Mouse (Mus musculus): Measurements from ENCODE around the gene Slc36a1. TPM values are rescaled to one million over a fixed set of nuclear protein-coding genes. Genes with fewer than 3 reads are reported as not detected.
A peak's percentile ranks its signal among the peaks of the same experiment; 100 is the strongest.

Gene Slc36a1
- total RNA-seq, 2 experiments from 2014 or later = 1.8 to 2.5 TPM

GRCm38 (mm10) chr11:55208001-55208690 is 4.0 kb downstream of the Slc36a1 start:
- no peak for ATAC-seq (replicated peaks; ENCODE audit: low FRiP score, poor library complexity, severe bottlenecking)

- ATAC-seq (replicated peaks; ENCODE audit: low FRiP score, poor library complexity, severe bottlenecking) = no peak
Observed at GRCm38 (mm10) chr11:55209032-55209431, 4.9 kb downstream of the Slc36a1 start.

GRCm38 (mm10) chr11:55209626-55210353 is 5.6 kb downstream of the Slc36a1 start:
- ATAC-seq (replicated peaks; ENCODE audit: low FRiP score, poor library complexity, severe bottlenecking) = no peak

- no peak for ATAC-seq (replicated peaks; ENCODE audit: low FRiP score, poor library complexity, severe bottlenecking)
Observed at GRCm38 (mm10) chr11:55213518-55213917, 9.4 kb downstream of the Slc36a1 start.

- ATAC-seq (replicated peaks; ENCODE audit: low FRiP score, poor library complexity, severe bottlenecking) = no peak
Observed at GRCm38 (mm10) chr11:55214161-55214560, 10.0 kb downstream of the Slc36a1 start.

GRCm38 (mm10) chr11:55214978-55215377 is 10.8 kb downstream of the Slc36a1 start:
- no peak for ATAC-seq (replicated peaks; ENCODE audit: low FRiP score, poor library complexity, severe bottlenecking)

GRCm38 (mm10) chr11:55216061-55216460 is 11.9 kb downstream of the Slc36a1 start:
- no peak for ATAC-seq (replicated peaks; ENCODE audit: low FRiP score, poor library complexity, severe bottlenecking)

GRCm38 (mm10) chr11:55216830-55217229 is 12.7 kb downstream of the Slc36a1 start:
- no peak for ATAC-seq (replicated peaks; ENCODE audit: low FRiP score, poor library complexity, severe bottlenecking)

GRCm38 (mm10) chr11:55217418-55217817 is 13.3 kb downstream of the Slc36a1 start:
- no peak for ATAC-seq (replicated peaks; ENCODE audit: low FRiP score, poor library complexity, severe bottlenecking)

- ATAC-seq (replicated peaks; ENCODE audit: low FRiP score, poor library complexity, severe bottlenecking) = no peak
Observed at GRCm38 (mm10) chr11:55217880-55218279, 13.7 kb downstream of the Slc36a1 start.

- ATAC-seq (replicated peaks; ENCODE audit: low FRiP score, poor library complexity, severe bottlenecking) = no peak
Observed at GRCm38 (mm10) chr11:55218473-55218872, 14.3 kb downstream of the Slc36a1 start.

GRCm38 (mm10) chr11:55221306-55221705 is 17.2 kb downstream of the Slc36a1 start:
- no peak for ATAC-seq (replicated peaks; ENCODE audit: low FRiP score, poor library complexity, severe bottlenecking)

GRCm38 (mm10) chr11:55231034-55231433 is 26.9 kb downstream of the Slc36a1 start:
- no peak for ATAC-seq (replicated peaks; ENCODE audit: low FRiP score, poor library complexity, severe bottlenecking)

- no peak for ATAC-seq (replicated peaks; ENCODE audit: low FRiP score, poor library complexity, severe bottlenecking)
Observed at GRCm38 (mm10) chr11:55234288-55234687, 30.1 kb downstream of the Slc36a1 start.

GRCm38 (mm10) chr11:55234791-55235190 is 30.6 kb downstream of the Slc36a1 start:
- no peak for ATAC-seq (replicated peaks; ENCODE audit: low FRiP score, poor library complexity, severe bottlenecking)

- no peak for ATAC-seq (replicated peaks; ENCODE audit: low FRiP score, poor library complexity, severe bottlenecking)
Observed at GRCm38 (mm10) chr11:55236815-55237214, 32.7 kb downstream of the Slc36a1 start.

- ATAC-seq (replicated peaks; ENCODE audit: low FRiP score, poor library complexity, severe bottlenecking) = no peak
Observed at GRCm38 (mm10) chr11:55239496-55239895, 35.3 kb downstream of the Slc36a1 start.

- ATAC-seq (replicated peaks; ENCODE audit: low FRiP score, poor library complexity, severe bottlenecking) = 0 out of 2 replicates have a peak, but pooled peaks have one; percentile 54
Observed at GRCm38 (mm10) chr11:55240556-55240955, 36.4 kb downstream of the Slc36a1 start.

GRCm38 (mm10) chr11:55250527-55250926 is 46.4 kb downstream of the Slc36a1 start:
- ATAC-seq (replicated peaks; ENCODE audit: low FRiP score, poor library complexity, severe bottlenecking) = no peak

GRCm38 (mm10) chr11:55253391-55253790 is 49.2 kb downstream of the Slc36a1 start:
- no peak for ATAC-seq (replicated peaks; ENCODE audit: low FRiP score, poor library complexity, severe bottlenecking)

- ATAC-seq (replicated peaks; ENCODE audit: low FRiP score, poor library complexity, severe bottlenecking) = no peak
Observed at GRCm38 (mm10) chr11:55261105-55261504, 57.0 kb downstream of the Slc36a1 start.

Data from erythroid progenitor cell, adult 5-6 weeks (primary cell).